Mouse (Mus musculus) thymus, postnatal 0 days (tissue): ENCODE data around the gene Ubp1. TPM values are rescaled to one million over a fixed set of nuclear protein-coding genes. Genes with fewer than 3 reads are reported as not detected.
A peak's percentile ranks its signal among the peaks of the same experiment; 100 is the strongest.

Source experiments
- DNase-seq: peaks from one replicate; pipeline ENCODE4 v3.0.0-alpha.2; 2015; ENCODE audit warnings: low spot score
- polyA plus RNA-seq: library from polyadenylated mRNA; unstranded; fragments of >200 nt; fragmentation: Nextera tagmentation; extraction: Ambion mirVana; gene quantifications from 2 replicates; pipeline ENCODE4 v1.2.1, GENCODE M21; 2015

Gene Ubp1
- polyA plus RNA-seq, 1 experiment from 2014 or later = 27.6 TPM

DNA sequence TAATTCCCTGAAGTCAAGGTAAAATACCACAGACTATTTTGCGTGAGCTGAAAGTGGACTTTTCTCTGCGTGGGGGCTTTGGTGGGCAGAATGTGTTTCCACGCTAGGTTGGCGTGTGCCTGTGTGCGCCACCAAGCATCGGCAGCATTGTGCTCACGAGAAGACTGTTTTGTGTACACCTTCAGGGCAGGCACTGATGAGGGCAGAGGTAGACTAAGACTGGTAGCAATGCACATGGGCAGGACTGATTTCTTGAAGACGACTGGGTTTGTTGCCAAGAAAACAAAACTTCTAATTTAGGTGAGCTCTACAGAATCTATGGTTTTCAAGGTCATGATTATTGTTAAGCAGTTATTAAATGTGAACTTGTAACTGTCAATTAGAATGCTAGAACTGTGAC is 38.7 kb downstream of the Ubp1 start:
- no peak for DNase-seq

GRCm38 (mm10) chr9:113970041-113970440 is 39.3 kb downstream of the Ubp1 start:
- DNase-seq = no peak

GRCm38 (mm10) chr9:113971615-113972014 is 40.9 kb downstream of the Ubp1 start:
- DNase-seq = no peak

DNA sequence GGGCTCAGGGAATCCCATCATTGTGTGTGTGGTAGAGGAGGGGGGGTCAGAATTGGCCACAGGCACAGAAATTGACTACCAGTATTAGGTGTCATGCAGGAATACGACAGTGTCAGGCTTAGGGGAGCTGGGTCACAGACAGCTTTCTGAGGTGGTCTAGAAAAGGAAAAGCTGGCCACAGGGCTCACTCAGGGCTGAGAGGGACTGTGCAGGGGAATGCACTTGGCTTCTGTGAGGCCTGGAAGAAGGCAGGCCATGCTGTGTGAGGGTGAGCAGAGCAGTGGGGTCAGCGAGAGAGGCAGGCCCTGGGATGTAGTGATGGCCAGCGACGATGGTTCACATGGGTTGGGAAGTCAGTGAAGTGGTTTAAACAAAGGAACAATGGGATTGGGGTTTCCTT is 43.1 kb downstream of the Ubp1 start:
- DNase-seq = no peak

GRCm38 (mm10) chr9:113974945-113975344 is 44.2 kb downstream of the Ubp1 start:
- DNase-seq = no peak

DNA sequence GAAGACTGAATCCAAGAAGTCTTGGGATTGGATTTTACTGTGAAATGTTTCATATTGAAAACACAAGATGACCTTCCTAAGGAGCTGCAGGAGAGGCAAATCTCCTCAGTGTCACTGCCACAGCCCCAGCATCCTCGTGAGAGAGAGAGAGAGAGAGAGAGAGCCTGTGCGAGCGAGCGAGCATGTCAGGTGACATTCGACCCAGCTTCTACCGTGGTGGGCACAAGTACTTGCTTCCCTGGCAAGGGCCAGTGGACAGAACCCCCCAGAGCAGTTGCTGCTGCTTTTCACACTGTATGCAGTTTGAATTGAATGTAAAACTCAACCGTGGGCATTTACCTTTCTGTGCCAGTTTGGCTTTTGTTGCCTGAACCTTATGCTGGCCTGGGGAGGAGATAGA is 44.7 kb downstream of the Ubp1 start:
- DNase-seq = no peak

DNA sequence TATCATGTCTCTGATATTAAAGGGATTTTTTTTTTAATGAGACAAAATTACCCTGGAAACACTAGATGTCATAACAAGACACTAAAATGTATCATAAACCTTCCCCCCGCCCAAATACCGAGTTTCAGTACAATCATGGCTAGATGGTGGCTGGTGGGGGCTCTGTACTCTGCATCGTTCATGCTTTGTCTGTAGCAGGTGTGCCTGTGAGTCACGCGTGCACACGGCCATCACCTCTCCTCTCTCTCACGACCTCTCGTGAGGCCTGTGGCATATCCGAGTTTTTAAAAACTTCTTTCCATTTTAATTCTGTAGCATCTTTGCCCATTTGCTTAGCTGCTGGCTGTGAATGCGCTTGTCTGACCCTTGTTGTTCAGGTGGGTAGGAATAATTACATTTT is 45.5 kb downstream of the Ubp1 start:
- no peak for DNase-seq

GRCm38 (mm10) chr9:113977225-113977840 is 46.6 kb downstream of the Ubp1 start:
- no peak for DNase-seq

DNA sequence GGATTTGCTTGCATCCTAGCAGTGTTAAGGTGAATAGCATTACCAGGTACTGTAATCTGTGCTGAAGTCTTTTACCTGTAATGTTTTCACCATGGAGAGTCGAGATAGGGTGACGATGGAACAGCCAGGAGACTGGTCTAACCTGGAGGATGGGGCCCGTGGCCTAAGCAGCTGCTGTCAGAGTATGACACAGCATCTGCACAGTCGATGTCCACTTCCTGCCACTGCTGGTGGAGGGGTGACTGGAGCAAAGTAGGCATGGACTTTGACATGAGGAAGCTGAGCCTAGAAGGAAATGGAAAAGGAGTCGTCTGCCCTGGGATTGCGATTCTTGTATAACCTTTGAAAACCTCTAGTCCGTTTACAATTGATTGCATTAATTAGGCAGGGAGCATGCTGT is 47.9 kb downstream of the Ubp1 start:
- DNase-seq = no peak

DNA sequence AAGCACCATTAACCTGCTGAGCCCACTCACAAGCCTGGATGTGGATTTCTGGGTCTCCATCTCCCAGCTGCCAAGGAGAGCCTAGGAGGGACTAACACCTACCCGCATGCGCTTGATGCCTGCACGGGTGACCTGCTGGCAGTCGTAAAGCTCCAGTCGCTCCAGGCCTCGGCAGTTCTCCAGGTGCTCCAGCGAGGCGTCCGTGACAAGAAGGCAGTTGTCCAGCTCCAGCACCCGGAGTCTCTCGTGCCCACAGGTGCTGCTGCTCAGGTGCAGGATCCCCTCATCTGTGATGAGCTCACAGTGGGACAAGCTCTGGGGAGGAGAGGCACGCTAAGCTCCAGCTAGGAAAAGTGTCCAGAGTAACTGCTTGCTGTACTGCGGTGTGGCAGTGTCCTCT is 48.6 kb downstream of the Ubp1 start:
- DNase-seq = no peak

GRCm38 (mm10) chr9:113981099-113981880 is 50.6 kb downstream of the Ubp1 start:
- no peak for DNase-seq

DNA sequence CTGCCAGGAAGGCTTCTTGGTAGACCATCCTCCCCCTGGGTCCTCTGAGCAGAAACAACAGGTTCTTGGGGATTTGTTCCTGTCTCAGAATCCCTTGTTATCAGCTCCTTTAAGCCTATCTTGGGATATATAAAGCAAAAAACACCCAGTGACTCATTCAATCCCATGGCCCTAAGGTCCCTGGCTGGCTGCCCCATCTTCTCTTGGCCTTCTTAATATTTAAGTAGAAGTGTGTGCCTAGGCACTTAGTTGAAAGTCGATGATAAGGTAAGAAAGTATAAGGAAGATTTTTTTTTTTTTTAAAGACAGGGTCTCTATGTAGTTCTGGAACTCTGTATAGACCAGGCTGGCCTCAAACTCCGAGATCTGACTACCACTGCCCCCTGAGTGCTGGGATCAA is 51.7 kb downstream of the Ubp1 start:
- no peak for DNase-seq

DNA sequence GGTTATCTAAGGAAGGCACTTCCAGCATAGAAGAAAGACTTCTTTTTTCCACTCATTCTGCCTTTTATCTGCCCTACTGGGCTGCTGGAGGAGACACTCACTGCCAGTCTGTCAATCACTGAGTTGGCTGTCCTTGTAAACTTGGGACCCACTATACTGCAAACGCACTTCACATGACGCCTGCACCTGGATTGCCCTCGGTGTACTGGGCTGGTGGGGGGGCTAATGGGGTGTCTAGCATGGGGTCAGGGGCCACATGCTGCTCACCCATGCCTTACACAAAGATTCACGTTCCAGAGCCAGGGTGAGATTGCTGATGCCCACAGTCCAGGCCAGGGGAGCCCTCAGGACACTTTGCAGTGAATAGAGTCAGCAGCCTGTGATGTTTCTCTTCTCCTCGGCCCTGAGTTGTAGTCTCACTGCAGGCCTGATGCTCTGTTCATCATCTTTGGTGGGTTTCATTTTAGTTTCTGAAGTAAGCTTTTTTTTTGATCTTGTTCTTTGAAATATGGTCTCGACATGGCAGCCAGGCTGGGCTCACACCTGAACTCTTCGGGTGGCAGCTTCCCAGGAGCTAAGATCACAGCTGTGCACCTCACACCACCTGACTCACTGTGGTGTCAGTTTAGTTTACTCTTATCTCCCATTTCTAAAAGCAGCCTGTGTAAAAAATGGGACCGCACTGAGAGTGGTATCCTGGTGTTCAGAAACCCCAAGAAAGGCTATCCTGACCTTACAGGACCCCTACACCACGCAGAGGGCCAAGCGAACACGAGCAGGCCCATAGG is 52.3 kb downstream of the Ubp1 start:
- peak; percentile 74 for DNase-seq

DNA sequence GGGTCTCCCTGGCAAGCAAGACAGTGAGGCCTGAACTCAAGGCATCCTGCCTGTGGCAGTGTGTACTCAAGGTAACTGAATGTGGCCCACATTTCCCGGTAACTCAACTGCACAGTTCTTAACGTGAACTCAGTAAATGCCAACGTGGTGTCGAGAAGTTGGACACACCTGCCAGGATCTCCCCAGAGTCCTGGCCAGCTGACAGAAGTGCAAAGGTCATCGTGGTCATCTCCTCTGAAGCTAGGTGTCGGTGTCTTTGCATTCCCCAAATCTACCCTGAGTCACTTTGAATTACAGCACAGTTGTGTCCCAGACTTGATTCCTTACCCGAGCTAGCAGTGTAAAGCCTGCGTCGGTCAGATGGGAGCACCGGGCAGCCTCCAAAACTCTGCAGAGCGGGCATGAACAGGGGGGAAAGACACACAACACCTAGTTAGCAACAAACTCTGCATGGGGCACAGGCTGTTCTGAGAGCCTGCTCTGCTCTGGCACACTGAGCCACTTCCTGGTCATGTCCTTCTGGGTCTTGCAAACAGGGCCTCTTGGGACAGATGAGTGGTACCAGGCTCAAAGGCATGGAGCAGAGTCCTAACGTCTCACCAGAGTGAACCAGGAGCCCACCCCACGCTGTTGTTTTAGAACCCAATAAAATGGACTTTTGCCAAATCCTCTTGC is 54.3 kb downstream of the Ubp1 start:
- DNase-seq = no peak

DNA sequence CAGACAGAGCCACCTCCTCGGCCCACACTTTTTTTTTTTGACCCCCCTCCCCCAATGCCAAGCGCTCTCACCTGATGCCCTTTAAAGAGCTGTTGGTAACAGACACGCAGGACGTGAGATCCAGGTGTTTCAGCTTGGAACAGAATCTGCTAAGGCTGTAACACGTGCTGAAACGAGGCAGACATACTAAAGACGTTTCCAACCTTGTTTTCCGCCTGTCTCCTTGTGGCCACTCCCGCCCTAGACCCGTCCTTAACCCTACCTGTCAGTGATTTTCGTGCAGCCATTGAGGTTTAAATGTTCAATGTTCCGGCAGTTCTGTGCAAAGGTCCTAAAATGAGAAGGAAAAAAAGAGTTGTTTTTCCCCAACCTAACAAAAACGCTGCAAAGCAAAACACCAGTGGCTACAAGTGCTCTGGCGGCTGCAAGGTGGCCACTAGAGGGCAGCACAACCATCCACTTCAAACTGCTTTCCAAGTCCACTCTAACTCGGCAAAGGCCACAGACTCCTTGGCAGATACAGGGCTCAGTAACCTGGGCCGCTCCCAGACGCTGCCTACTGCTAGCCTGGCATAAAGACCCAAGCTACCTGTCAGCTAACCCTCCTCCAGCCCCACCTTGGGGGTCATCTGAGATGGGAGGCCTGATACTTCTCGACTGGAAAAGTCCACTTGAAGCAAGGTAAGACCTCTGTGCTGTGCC is 60.0 kb downstream of the Ubp1 start:
- DNase-seq = peak; percentile 81

- DNase-seq = no peak
These were observed 62.1 kb downstream of the Ubp1 start for GRCm38 (mm10) chr9:113992810-113993209.

- no peak for DNase-seq
These were observed 67.6 kb downstream of the Ubp1 start for GRCm38 (mm10) chr9:113998311-113998710.

GRCm38 (mm10) chr9:114006801-114007200 is 76.1 kb downstream of the Ubp1 start:
- DNase-seq = no peak

GRCm38 (mm10) chr9:114007850-114008350 is 77.2 kb downstream of the Ubp1 start:
- DNase-seq = no peak

- DNase-seq = no peak
These were observed 78.8 kb downstream of the Ubp1 start for GRCm38 (mm10) chr9:114009526-114009925.

- DNase-seq = no peak
These were observed 80.5 kb downstream of the Ubp1 start for GRCm38 (mm10) chr9:114011203-114011602.
